Mouse (Mus musculus): ENCODE measurements at regions not wholly inside any gene's neighbourhood (a gene's known extent, or its start where the extent isn't known, plus 50 kb on each side); places are given as distances from the start of the nearest gene placed in this dataset.
A peak's percentile ranks its signal among the peaks of the same experiment; 100 is the strongest.

DNA sequence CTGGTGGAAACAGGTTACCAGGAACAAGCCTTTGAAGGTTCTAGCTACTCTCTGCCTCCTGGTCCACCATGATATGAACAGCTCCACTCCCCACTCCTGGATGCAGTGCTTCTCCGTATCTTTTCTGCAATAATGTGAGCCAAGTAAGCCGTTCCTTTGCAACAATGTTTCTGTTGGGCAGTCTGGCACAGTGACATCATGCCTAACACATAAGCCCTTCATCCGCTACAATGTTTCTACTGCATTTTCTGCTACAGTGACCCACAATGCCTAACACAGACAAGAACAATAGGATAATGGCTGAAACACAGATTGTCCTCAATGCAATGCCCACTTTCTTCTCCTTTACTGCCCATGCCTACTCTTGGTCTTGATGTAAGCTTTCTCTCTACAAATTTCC, 98.9 kb upstream of the Irf2bp2 start:
- no peaks in the 10 kb centered on the region for H3K9me3 ChIP-seq
- no peak for ATAC-seq (ENCODE audit: insufficient number of reproducible peaks, insufficient read depth, low FRiP score, low TSS enrichment, low read depth)
- H3K27me3 ChIP-seq = no peaks in the 10 kb centered on the region
- WGBS = 95% methylated on average over 3 of the region's 3 CpGs
- no peak overlapping the region for H3K4me3 ChIP-seq
- H3K27ac ChIP-seq = no peak overlapping the region
- H3K36me3 ChIP-seq = no peaks in the 10 kb centered on the region
- peaks cover 16% of the 10 kb centered on the region for H3K4me1 ChIP-seq
- no peak overlapping the region for H3K9ac ChIP-seq
- no peak overlapping the region for H3K4me2 ChIP-seq

DNA sequence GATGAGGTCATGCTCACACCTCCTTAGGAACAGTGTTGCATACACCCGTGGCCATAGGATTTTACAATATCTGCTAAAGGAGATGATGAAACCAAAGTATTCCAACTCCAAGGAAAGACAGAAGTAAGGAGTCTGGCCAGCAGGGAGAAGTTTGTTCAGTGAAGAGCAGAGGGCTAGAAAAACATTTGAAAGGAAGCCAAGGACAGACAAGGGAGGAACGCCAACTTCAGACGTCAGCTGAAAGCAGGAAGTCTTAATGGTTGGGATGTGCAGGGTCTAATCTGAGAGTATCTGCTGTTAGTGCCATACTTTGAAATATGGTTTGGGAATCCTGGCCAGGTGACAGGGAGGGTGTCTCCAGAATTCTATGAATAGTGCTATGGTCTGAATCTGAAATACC, 98.5 kb upstream of the Irf2bp2 start:
- H3K4me2 ChIP-seq = no peak overlapping the region
- H3K27me3 ChIP-seq = no peaks in the 10 kb centered on the region
- H3K36me3 ChIP-seq = no peaks in the 10 kb centered on the region
- no peak overlapping the region for H3K27ac ChIP-seq
- H3K4me1 ChIP-seq = peaks cover 14% of the 10 kb centered on the region
- no peak overlapping the region for H3K4me3 ChIP-seq
- no peak overlapping the region for H3K9ac ChIP-seq
- H3K9me3 ChIP-seq = no peaks in the 10 kb centered on the region
- no peak for ATAC-seq (ENCODE audit: insufficient number of reproducible peaks, insufficient read depth, low FRiP score, low TSS enrichment, low read depth)
- WGBS = 69% methylated on average over 3 of the region's 3 CpGs

DNA sequence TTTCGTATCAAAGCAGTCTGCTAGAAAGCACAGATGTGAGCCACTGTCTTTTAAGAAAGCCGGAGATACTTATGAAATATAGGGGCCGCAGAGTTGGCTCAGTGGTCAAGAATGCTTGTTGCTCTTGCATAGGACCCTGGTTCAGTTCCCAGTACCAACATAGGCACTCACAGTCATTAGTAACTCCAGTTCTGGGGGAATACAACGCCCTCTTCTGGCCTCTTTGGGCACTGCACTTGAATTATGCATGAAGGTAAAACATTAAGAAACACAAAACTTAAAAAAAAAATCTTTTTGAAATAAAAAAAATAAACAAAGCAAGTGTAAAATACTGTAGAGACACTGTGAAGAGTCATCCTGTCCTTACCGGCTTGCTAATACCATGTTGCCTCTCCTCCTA, 94.7 kb upstream of the Irf2bp2 start:
- Histone ChIP-seq H3K4me2 (no peak overlapping the region), H3K27ac (no peak overlapping the region), H3K4me1 (peaks cover 24% of the 10 kb centered on the region), H3K4me3 (no peak overlapping the region), H3K9ac (no peak overlapping the region), H3K9me3 (no peaks in the 10 kb centered on the region), H3K27me3 (no peaks in the 10 kb centered on the region), H3K36me3 (no peaks in the 10 kb centered on the region)
- no peak for ATAC-seq (ENCODE audit: insufficient number of reproducible peaks, insufficient read depth, low FRiP score, low TSS enrichment, low read depth)
- 75% methylated on average over 5 of the region's 5 CpGs for WGBS

DNA sequence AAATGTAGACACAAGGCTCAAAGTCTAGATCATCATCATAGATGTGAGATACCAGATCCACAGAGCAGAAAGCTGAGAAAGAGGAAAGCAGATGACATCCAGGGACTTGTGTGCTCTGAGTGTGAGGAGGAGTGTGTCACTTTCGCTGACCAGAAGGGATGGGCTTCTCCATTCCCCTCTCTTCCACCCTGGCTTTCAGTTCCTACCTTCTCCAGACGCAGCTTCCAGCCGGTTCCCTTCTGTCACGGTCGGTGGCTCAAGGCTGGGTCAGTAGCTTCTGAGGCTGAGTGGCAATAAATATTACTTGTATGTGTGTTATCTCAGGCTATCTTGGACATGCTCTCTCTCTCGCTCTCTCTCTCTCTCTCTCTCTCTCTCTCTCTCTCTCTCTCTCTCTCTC, 94.2 kb upstream of the Irf2bp2 start:
- Histone ChIP-seq H3K4me2 (no peak overlapping the region), H3K27ac (no peak overlapping the region), H3K4me1 (peaks cover 29% of the 10 kb centered on the region), H3K36me3 (no peaks in the 10 kb centered on the region), H3K4me3 (no peak overlapping the region), H3K9me3 (no peaks in the 10 kb centered on the region), H3K27me3 (no peaks in the 10 kb centered on the region), H3K9ac (no peak overlapping the region)
- no peak for ATAC-seq (ENCODE audit: insufficient number of reproducible peaks, insufficient read depth, low FRiP score, low TSS enrichment, low read depth)
- 91% methylated on average over 6 of the region's 6 CpGs for WGBS

DNA sequence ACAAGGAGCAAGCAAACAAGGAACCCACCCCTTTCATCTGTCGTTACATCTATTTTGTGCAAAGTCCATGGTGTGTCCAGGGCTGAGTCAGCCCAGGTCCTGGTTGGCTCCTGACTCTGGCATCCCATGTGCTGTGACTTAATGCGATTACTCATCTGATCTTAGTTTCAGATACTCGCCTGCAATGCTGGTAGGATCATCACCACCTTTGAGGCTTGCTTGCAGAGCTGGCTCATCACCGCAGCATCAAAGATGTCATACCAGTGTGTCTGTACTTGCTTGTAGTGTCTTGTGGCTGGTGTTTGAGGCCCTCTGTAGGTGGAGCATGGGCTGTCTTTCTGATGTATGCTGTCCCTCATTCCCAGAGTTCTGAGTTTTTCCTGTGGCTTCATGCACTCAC, 93.0 kb upstream of the Irf2bp2 start:
- H3K4me2 ChIP-seq = no peak overlapping the region
- H3K36me3 ChIP-seq = no peaks in the 10 kb centered on the region
- no peak overlapping the region for H3K4me3 ChIP-seq
- H3K9ac ChIP-seq = no peak overlapping the region
- WGBS = 78% methylated on average over 4 of the region's 4 CpGs
- H3K9me3 ChIP-seq = no peaks in the 10 kb centered on the region
- H3K27me3 ChIP-seq = no peaks in the 10 kb centered on the region
- no peak for ATAC-seq (ENCODE audit: insufficient number of reproducible peaks, insufficient read depth, low FRiP score, low TSS enrichment, low read depth)
- peaks cover 40% of the 10 kb centered on the region for H3K4me1 ChIP-seq
- H3K27ac ChIP-seq = 0 out of 2 replicates have a peak overlapping the region, but pooled peaks have one; percentile 22

DNA sequence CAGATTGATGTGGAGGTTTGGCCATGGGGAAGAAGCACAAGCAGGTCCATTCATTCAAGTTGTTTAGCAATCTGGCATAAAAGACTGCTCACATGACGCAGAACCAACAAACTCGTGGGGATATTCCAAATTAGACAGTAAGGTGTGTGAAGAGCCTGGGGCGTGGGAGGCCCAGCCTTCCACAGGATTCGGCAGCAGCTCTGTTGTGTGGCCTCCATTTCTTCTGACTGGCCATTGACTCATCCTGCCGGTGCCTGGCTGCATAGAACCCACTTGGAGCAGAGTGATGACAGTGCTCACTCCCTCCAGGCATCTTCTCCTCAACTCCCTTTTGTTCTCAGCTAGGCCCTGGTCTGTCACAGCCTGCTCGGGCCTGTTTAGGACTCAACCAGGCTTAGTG, 91.6 kb upstream of the Irf2bp2 start:
- Histone ChIP-seq H3K4me1 (peaks cover 43% of the 10 kb centered on the region), H3K9me3 (no peaks in the 10 kb centered on the region), H3K4me2 (no peak overlapping the region), H3K36me3 (no peaks in the 10 kb centered on the region), H3K27me3 (no peaks in the 10 kb centered on the region), H3K27ac (no peak overlapping the region), H3K4me3 (no peak overlapping the region), H3K9ac (no peak overlapping the region)
- ATAC-seq (ENCODE audit: insufficient number of reproducible peaks, insufficient read depth, low FRiP score, low TSS enrichment, low read depth) = peak; percentile 56; the same call in 1 of the 2 replicates
- 36% methylated on average over 6 of the region's 6 CpGs for WGBS

DNA sequence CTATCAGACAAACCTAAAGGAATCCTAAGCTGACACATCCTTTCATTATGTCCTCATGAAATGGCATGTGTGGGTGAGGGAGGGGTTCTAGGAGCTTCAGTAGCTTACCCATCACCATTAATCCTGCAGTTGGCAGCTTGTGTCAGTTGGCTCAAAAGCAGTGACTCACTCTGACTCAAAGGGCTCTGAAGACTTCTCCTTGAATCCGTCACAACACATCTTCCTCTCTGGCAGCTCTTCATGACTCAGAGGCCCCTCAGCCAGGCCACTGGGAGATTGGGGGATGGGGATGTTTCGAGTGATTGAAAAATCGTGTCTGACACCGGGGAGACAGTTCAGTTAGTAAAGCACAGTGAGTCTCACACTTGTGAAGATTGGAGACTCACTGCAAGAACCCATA, 90.2 kb upstream of the Irf2bp2 start:
- Histone ChIP-seq H3K36me3 (no peaks in the 10 kb centered on the region), H3K9ac (no peak overlapping the region), H3K9me3 (no peaks in the 10 kb centered on the region), H3K27me3 (no peaks in the 10 kb centered on the region), H3K4me3 (no peak overlapping the region), H3K27ac (no peak overlapping the region), H3K4me2 (no peak overlapping the region), H3K4me1 (peaks cover 43% of the 10 kb centered on the region)
- WGBS = 65% methylated on average over 4 of the region's 4 CpGs
- no peak for ATAC-seq (ENCODE audit: insufficient number of reproducible peaks, insufficient read depth, low FRiP score, low TSS enrichment, low read depth)

DNA sequence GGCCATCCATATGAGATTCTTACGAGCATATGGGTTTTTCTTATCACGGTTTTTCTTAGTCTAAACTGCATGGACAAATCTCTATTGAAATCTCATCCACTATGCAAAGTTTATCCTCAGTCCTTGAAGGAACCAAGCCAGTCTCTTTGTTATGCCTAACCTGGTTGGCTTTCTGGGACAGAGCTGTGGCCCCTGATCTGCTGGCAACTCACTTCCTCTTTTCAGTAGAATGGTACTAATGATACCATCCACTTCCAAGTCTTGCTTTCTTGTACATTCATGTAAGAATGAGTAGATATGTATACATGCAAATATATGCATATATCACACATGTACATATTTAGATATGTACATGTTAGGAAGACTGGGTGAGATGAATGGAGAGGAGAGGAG, 89.8 kb upstream of the Irf2bp2 start:
- Histone ChIP-seq H3K4me1 (peaks cover 46% of the 10 kb centered on the region), H3K4me2 (no peak overlapping the region), H3K36me3 (no peaks in the 10 kb centered on the region), H3K27me3 (no peaks in the 10 kb centered on the region), H3K4me3 (no peak overlapping the region), H3K9ac (no peak overlapping the region), H3K9me3 (no peaks in the 10 kb centered on the region), H3K27ac (peak overlapping the region; percentile 84; the same call in 1 of the 2 replicates)
- ATAC-seq (ENCODE audit: insufficient number of reproducible peaks, insufficient read depth, low FRiP score, low TSS enrichment, low read depth) = no peak
- 69% methylated on average over 2 of the region's 2 CpGs for WGBS

DNA sequence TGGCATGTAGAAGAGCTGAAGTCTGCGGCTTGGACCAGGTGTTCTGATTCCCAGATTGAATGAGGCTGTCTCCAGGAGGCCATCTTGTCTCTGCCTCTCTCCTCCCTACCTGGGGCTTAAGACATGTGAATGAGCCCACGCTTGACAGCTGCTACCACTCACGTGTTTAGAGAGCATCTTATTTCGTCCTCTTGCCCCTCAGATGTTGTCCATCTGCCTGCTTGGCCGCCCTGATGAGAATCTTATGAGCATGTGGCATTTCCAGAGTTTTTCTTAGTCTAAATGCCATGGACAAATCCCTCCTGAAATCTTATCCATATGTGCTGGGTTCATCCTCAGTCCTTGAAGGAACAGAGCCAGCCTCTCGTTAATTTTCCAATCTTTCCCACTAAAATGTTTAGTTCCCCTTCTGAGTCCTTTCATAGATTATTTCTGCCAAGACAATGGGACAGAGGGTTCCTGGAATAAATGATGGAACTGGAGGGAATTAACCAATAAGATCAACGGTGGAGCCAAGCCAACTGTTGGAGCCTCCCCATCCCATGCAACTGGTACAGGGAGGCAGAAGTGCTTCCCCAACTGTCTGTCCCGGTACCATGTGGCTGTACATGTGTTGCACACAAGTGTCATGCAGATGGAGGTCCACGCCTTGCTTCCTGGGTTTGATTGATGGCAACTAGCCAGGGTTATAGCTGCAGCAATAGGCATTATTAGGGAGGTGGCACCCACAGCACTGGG, 89.2 kb upstream of the Irf2bp2 start:
- Histone ChIP-seq H3K4me1 (peaks cover 46% of the 10 kb centered on the region), H3K4me2 (no peak overlapping the region), H3K36me3 (no peaks in the 10 kb centered on the region), H3K27me3 (no peaks in the 10 kb centered on the region), H3K9ac (no peak overlapping the region), H3K4me3 (no peak overlapping the region), H3K9me3 (no peaks in the 10 kb centered on the region), H3K27ac (peak overlapping the region; percentile 84)
- ATAC-seq (ENCODE audit: insufficient number of reproducible peaks, insufficient read depth, low FRiP score, low TSS enrichment, low read depth) = no peak
- WGBS = 52% methylated on average over 9 of the region's 9 CpGs

DNA sequence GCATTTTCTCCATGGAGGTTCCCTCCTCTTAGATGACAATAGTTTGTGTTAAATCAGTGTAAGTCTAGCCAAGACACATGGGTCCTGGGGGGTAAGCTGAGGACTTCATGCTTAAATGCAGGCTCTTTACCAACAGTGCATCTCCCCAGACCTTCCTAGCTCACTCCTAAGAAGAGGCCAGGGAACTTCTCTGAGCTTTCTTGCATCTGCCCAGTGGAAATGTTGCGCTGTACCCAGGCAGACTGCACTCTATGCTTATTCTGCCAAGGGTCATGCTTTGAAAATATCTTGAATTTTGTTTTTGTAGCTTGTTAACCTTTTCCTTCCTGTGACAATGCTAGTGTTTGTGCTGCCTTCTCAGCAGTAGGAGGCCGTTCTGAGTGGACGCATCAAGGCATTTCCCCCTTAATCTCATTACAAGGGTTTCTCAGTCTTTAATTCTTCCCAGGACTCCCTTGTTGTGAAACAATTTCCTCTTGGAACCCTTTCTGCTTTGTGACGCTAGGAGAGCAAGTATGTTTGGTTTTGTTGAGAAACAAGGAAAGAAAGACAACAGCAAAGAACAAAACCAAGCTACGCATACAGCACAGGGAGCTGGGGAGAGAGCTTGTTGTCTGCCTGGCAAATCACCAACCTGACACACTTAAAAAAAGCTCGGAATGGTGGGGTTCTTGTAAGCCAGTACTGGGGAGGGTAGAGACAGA, 88.3 kb upstream of the Irf2bp2 start:
- Histone ChIP-seq H3K4me1 (peaks cover 46% of the 10 kb centered on the region), H3K9ac (no peak overlapping the region), H3K27me3 (no peaks in the 10 kb centered on the region), H3K27ac (peak overlapping the region; percentile 84), H3K4me3 (no peak overlapping the region), H3K4me2 (no peak overlapping the region), H3K36me3 (no peaks in the 10 kb centered on the region), H3K9me3 (no peaks in the 10 kb centered on the region)
- ATAC-seq (ENCODE audit: insufficient number of reproducible peaks, insufficient read depth, low FRiP score, low TSS enrichment, low read depth) = no peak
- WGBS = 33% methylated on average over 6 of the region's 6 CpGs

DNA sequence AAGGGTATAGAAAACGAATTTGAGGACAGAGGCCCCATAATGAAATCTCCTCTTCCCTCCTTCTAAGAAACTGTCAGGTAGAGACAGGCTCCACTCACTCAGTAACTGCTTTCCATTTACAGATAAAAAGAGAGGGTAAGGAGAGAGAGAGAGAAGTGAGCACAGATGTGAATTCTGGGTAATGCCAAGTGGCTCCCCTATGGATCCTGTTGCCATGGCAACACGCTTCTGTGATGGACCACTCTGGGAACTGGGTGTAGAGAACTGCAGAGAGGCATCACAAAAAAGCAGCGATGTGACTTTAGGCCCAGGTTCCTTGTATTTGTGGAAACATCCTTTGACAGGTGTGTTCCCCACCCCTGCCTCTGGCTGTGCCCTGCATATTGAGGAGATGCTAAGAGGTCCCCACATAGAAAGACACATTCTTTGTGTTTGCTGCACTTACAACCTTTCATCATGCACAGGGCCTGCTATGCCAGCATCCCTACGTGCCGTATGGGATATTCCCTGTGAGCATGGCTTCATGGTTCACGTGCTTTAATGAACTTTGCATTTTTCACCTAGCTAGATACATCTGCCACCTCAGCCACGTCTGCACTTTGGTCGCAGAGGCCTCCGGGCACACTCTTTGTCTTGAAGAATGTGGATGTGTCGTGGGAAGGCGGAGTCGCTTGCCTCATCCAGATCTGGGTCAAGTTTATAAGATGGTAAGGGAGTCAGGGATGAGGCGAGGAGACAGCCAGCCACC, 84.4 kb upstream of the Irf2bp2 start:
- Histone ChIP-seq H3K27ac (no peak overlapping the region), H3K4me1 (peaks cover 19% of the 10 kb centered on the region), H3K4me3 (no peak overlapping the region), H3K9ac (no peak overlapping the region), H3K4me2 (no peak overlapping the region), H3K27me3 (no peaks in the 10 kb centered on the region), H3K36me3 (no peaks in the 10 kb centered on the region), H3K9me3 (no peaks in the 10 kb centered on the region)
- WGBS = 73% methylated on average over 13 of the region's 13 CpGs
- no peak for ATAC-seq (ENCODE audit: insufficient number of reproducible peaks, insufficient read depth, low FRiP score, low TSS enrichment, low read depth)

DNA sequence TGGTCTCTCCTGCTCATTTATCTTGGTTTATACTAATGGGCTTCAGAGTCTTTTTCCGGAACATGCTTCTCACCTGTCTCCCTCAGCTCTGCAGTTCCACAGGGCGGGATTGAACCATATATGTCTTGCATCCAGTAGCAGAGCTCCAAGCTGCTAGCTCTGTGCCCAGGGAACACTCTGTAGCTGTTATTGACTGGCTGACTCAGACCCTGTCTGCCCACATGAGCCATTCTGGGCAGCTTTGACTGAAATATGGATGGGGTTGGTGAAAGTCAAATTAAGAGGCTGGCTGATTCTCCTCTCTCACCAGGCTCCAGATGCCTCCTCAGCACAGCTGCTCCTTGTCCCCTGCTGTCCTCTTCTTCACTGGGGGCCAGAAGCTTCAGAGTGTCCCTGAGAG, 81.4 kb upstream of the Irf2bp2 start:
- WGBS = 89% methylated on average over 2 of the region's 2 CpGs
- H3K4me2 ChIP-seq = no peak overlapping the region
- no peak for ATAC-seq (ENCODE audit: insufficient number of reproducible peaks, insufficient read depth, low FRiP score, low TSS enrichment, low read depth)

More for the DNA sequence above, 81.4 kb upstream of the Irf2bp2 start:
- Histone ChIP-seq H3K9ac (no peak overlapping the region), H3K4me1 (peaks cover 7% of the 10 kb centered on the region), H3K27ac (no peak overlapping the region), H3K27me3 (no peaks in the 10 kb centered on the region), H3K9me3 (no peaks in the 10 kb centered on the region), H3K36me3 (no peaks in the 10 kb centered on the region), H3K4me3 (no peak overlapping the region)

All from embryonic facial prominence, embryonic 13.5 days (tissue).